Mouse (Mus musculus) mesoderm, embryonic 11.5 days (tissue): ENCODE measurements around the gene Casc3.

Experiments
- DNase-seq: peaks from one replicate; pipeline ENCODE4 v3.0.0-alpha.2; 2012; ENCODE audit warnings: low read depth, low spot score

Casc3 gene

GRCm38 (mm10) chr11:98870791-98871190 lies 66.1 kb downstream of the Casc3 start:
- no peak for DNase-seq

DNA sequence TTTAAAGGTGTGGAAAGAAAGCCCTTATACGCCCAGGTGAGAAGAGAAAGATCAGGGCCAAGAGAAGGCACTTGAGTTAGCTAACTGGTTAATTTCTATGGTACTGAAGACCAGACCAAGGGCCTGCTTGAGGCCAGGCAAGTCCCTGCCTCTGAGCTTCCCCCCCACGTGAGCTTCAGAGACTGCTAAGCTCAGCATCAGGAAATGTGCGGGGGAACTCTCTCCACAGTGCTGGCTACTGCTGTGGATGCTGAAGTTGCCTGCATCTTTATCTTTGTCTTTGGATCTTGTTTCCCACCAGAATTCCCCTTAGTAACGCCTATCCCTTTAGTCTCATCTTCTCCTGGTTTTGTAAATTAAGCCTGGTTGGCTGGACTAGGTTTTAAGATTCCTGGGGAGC lies 66.7 kb downstream of the Casc3 start:
- DNase-seq, result no peak

DNA sequence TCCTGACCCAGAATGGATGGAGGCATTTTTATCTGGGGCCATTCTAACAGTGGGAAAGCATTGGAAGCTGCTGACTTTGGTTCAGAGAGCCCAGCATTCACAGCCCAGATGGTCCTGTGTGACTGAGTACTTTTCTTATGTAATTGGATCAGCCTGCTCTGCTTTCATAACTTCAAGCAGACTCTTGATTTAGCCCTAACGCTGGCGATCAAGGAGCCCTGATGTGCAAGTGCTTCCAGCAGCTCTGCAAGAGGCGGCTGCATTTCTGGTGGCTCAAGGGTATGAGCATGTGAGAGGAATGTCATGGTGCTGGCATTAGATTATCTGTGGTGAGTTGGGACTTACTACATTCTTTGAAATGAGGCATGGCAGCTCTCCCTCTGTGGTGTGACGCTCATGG lies 67.3 kb downstream of the Casc3 start:
- peak; percentile 8 for DNase-seq

DNA sequence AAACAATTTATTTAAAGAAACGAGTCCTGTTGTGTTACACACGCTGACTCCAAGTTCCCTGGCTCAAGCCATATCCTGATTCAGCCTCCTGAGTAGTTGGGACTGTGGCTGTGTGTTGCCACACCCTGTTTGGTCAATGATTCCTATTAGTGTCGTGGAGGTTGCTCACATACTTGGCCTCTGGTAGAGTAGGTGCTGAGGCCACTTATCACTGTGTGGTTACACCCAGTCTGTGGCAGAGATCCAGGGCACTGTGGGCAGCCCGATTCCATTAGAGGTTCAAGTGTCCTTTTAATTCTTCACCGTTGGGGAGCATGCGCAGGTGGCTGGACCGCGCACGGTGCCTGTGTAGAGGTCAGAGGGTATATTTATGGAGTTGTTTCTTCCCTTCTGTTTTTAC lies 69.2 kb downstream of the Casc3 start:
- no peak for DNase-seq

- no peak for DNase-seq
Observed at GRCm38 (mm10) chr11:98877001-98877400, 72.3 kb downstream of the Casc3 start.
